Mouse (Mus musculus): ENCODE measurements around the gene Hibch. TPM values are rescaled to one million over a fixed set of nuclear protein-coding genes. Genes with fewer than 3 reads are reported as not detected.

Gene Hibch
- polyA plus RNA-seq (2015; fragmentation: Nextera tagmentation; extraction: Ambion mirVana) = 14.1 and 17.2 TPM in 2 replicates

GRCm38 (mm10) chr1:52844782-52845665 is at the start of gene Hibch:
TSS of gene Hibch (plus strand) at chr1:52844929.
- no peaks in the 10 kb centered on the region for H3K36me3 ChIP-seq (ENCODE audit: insufficient read depth, low read length)
- DNase-seq (ENCODE audit: low spot score) (peak; percentile 99), ATAC-seq (peak; percentile 100)
- no peaks in the 10 kb centered on the region for H3K27me3 ChIP-seq (replicated peaks; ENCODE audit: insufficient read depth, low read length)
- H3K27ac ChIP-seq (ENCODE audit: low read length) = peak within 1 kb of the TSS; percentile 82
- 2% methylated on average over 45 of the region's 45 CpGs for WGBS
- peak within 1 kb of the TSS; percentile 71 for H3K9ac ChIP-seq (replicated peaks; ENCODE audit: low read depth)
- peak within 1 kb of the TSS; percentile 54 for H3K4me3 ChIP-seq (ENCODE audit: low read depth, low read length)
- peak within 1 kb of the TSS; percentile 66 for H3K4me2 ChIP-seq (replicated peaks; ENCODE audit: low read depth, low read length)
- H3K4me1 ChIP-seq (ENCODE audit: insufficient read depth, low read depth, low read length) = peaks cover 8% of the 10 kb centered on the region; the same call in 1 of the 2 replicates
- peak; percentile 75; the same call in 1 of the 2 replicates for TF ChIP-seq EP300 (IDR thresholded peaks at IDR 0.05)
- TF ChIP-seq CTCF (IDR thresholded peaks at IDR 0.05) = peak; percentile 8; the same call in 1 of the 2 replicates
- no peaks in the 10 kb centered on the region for H3K9me3 ChIP-seq (ENCODE audit: low read length)

- 72% methylated on average over 2 of the region's 2 CpGs for WGBS
- H3K9ac ChIP-seq (replicated peaks; ENCODE audit: low read depth) = no peak overlapping the region
Observed at GRCm38 (mm10) chr1:52795927-52796326, 48.8 kb upstream of the Hibch start.

GRCm38 (mm10) chr1:52799056-52799726 is 45.5 kb upstream of the Hibch start:
- no peaks in the 10 kb centered on the region for H3K9me3 ChIP-seq (ENCODE audit: low read length)
- TF ChIP-seq CTCF (IDR thresholded peaks at IDR 0.05) (no peak), EP300 (IDR thresholded peaks at IDR 0.05) (no peak)
- ATAC-seq = peak; percentile 68
- H3K9ac ChIP-seq (replicated peaks; ENCODE audit: low read depth) = no peak overlapping the region
- no peaks in the 10 kb centered on the region for H3K4me1 ChIP-seq (ENCODE audit: insufficient read depth, low read depth, low read length)
- 44% methylated on average over 10 of the region's 10 CpGs for WGBS
- no peaks in the 10 kb centered on the region for H3K36me3 ChIP-seq (ENCODE audit: insufficient read depth, low read length)
- H3K4me2 ChIP-seq (replicated peaks; ENCODE audit: low read depth, low read length) = 0 out of 2 replicates have a peak overlapping the region, but pooled peaks have one; percentile 1
- peak; percentile 66 for DNase-seq (ENCODE audit: low spot score)
- no peak overlapping the region for H3K27ac ChIP-seq (ENCODE audit: low read length)
- H3K27me3 ChIP-seq (replicated peaks; ENCODE audit: insufficient read depth, low read length) = no peaks in the 10 kb centered on the region
- H3K4me3 ChIP-seq (ENCODE audit: low read depth, low read length) = no peak overlapping the region

More at GRCm38 (mm10) chr1:52795927-52796326, 48.8 kb upstream of the Hibch start:
- H3K4me2 ChIP-seq (replicated peaks; ENCODE audit: low read depth, low read length) = no peak overlapping the region
- no peaks in the 10 kb centered on the region for H3K27me3 ChIP-seq (replicated peaks; ENCODE audit: insufficient read depth, low read length)
- TF ChIP-seq EP300 (IDR thresholded peaks at IDR 0.05) (no peak), CTCF (IDR thresholded peaks at IDR 0.05) (no peak)
- DNase-seq (ENCODE audit: low spot score) (no peak), ATAC-seq (no peak)
- no peak overlapping the region for H3K27ac ChIP-seq (ENCODE audit: low read length)
- H3K4me1 ChIP-seq (ENCODE audit: insufficient read depth, low read depth, low read length) = no peaks in the 10 kb centered on the region
- H3K9me3 ChIP-seq (ENCODE audit: low read length) = no peaks in the 10 kb centered on the region
- H3K4me3 ChIP-seq (ENCODE audit: low read depth, low read length) = no peak overlapping the region
- H3K36me3 ChIP-seq (ENCODE audit: insufficient read depth, low read length) = no peaks in the 10 kb centered on the region; the same call in 1 of the 2 replicates

GRCm38 (mm10) chr1:52799772-52800171 is 45.0 kb upstream of the Hibch start:
- H3K36me3 ChIP-seq (ENCODE audit: insufficient read depth, low read length) = no peaks in the 10 kb centered on the region
- H3K4me2 ChIP-seq (replicated peaks; ENCODE audit: low read depth, low read length) = no peak overlapping the region
- H3K9ac ChIP-seq (replicated peaks; ENCODE audit: low read depth) = no peak overlapping the region
- TF ChIP-seq CTCF (IDR thresholded peaks at IDR 0.05) (no peak), EP300 (IDR thresholded peaks at IDR 0.05) (no peak)
- no peaks in the 10 kb centered on the region for H3K4me1 ChIP-seq (ENCODE audit: insufficient read depth, low read depth, low read length)
- WGBS = 45% methylated on average over 5 of the region's 5 CpGs
- no peaks in the 10 kb centered on the region for H3K27me3 ChIP-seq (replicated peaks; ENCODE audit: insufficient read depth, low read length)
- no peaks in the 10 kb centered on the region for H3K9me3 ChIP-seq (ENCODE audit: low read length)
- no peak overlapping the region for H3K4me3 ChIP-seq (ENCODE audit: low read depth, low read length)
- peak; percentile 61 for ATAC-seq
- H3K27ac ChIP-seq (ENCODE audit: low read length) = no peak overlapping the region
- DNase-seq (ENCODE audit: low spot score) = peak; percentile 30

- Histone ChIP-seq H3K36me3 (ENCODE audit: insufficient read depth, low read length) (no peaks in the 10 kb centered on the region), H3K4me1 (ENCODE audit: insufficient read depth, low read depth, low read length) (no peaks in the 10 kb centered on the region), H3K4me2 (replicated peaks; ENCODE audit: low read depth, low read length) (no peak overlapping the region), H3K9ac (replicated peaks; ENCODE audit: low read depth) (no peak overlapping the region), H3K27me3 (replicated peaks; ENCODE audit: insufficient read depth, low read length) (no peaks in the 10 kb centered on the region), H3K4me3 (ENCODE audit: low read depth, low read length) (no peak overlapping the region), H3K27ac (ENCODE audit: low read length) (no peak overlapping the region), H3K9me3 (ENCODE audit: low read length) (no peaks in the 10 kb centered on the region)
- peak; percentile 64 for DNase-seq (ENCODE audit: low spot score)
- TF ChIP-seq EP300 (IDR thresholded peaks at IDR 0.05) (no peak), CTCF (IDR thresholded peaks at IDR 0.05) (no peak)
- peak; percentile 67 for ATAC-seq
- WGBS = 13% methylated on average over 3 of the region's 3 CpGs
Observed at GRCm38 (mm10) chr1:52800340-52800740, 44.4 kb upstream of the Hibch start.

GRCm38 (mm10) chr1:52801651-52802050 is 43.1 kb upstream of the Hibch start:
- no peak overlapping the region for H3K9ac ChIP-seq (replicated peaks; ENCODE audit: low read depth)
- no peaks in the 10 kb centered on the region for H3K9me3 ChIP-seq (ENCODE audit: low read length)
- ATAC-seq (no peak), DNase-seq (ENCODE audit: low spot score) (peak; percentile 23)
- H3K36me3 ChIP-seq (ENCODE audit: insufficient read depth, low read length) = no peaks in the 10 kb centered on the region
- WGBS = 76% methylated on average over 5 of the region's 5 CpGs
- no peaks in the 10 kb centered on the region for H3K27me3 ChIP-seq (replicated peaks; ENCODE audit: insufficient read depth, low read length)
- no peak overlapping the region for H3K4me3 ChIP-seq (ENCODE audit: low read depth, low read length)
- TF ChIP-seq CTCF (IDR thresholded peaks at IDR 0.05) (no peak), EP300 (IDR thresholded peaks at IDR 0.05) (no peak)
- no peaks in the 10 kb centered on the region for H3K4me1 ChIP-seq (ENCODE audit: insufficient read depth, low read depth, low read length)
- no peak overlapping the region for H3K27ac ChIP-seq (ENCODE audit: low read length)
- no peak overlapping the region for H3K4me2 ChIP-seq (replicated peaks; ENCODE audit: low read depth, low read length)
